Mouse (Mus musculus): ENCODE results near the gene Kpna6. TPM values are rescaled to one million over a fixed set of nuclear protein-coding genes. Genes with fewer than 3 reads are reported as not detected.

Gene Kpna6
- total and polyA plus RNA-seq, 3 experiments: 15.9 to 66.5 (median 19.6) TPM

- Histone ChIP-seq H3K9ac (ENCODE audit: control insufficient read depth, low read depth, low read length, poor library complexity, severe bottlenecking) (no peak overlapping the region), H3K27ac (ENCODE audit: control insufficient read depth, low read depth, low read length) (no peak overlapping the region), H3K4me3 (ENCODE audit: control insufficient read depth in 1 of 2, insufficient read depth in 1 of 2, low read depth in 2 of 2, low read length in 2 of 2) (no peak overlapping the region)
These were observed 55.4 kb downstream of the Kpna6 start for GRCm38 (mm10) chr4:129617121-129617641.

GRCm38 (mm10) chr4:129616631-129617030, 55.9 kb downstream of the Kpna6 start:
- Histone ChIP-seq H3K4me1 (ENCODE audit: control insufficient read depth in 1 of 2, insufficient read depth in 2 of 2, low read length in 2 of 2) (no peaks in the 10 kb centered on the region), H3K27ac (ENCODE audit: control insufficient read depth, low read depth, low read length) (no peak overlapping the region), H3K9ac (ENCODE audit: control insufficient read depth, low read depth, low read length, poor library complexity, severe bottlenecking) (no peak overlapping the region), H3K4me3 (ENCODE audit: control insufficient read depth in 1 of 2, insufficient read depth in 1 of 2, low read depth in 2 of 2, low read length in 2 of 2) (no peak overlapping the region), H3K79me2 (ENCODE audit: control insufficient read depth, insufficient read depth, low read length, poor library complexity) (peaks cover 4% of the 10 kb centered on the region; the same call in 1 of the 2 replicates), H3K27me3 (ENCODE audit: control insufficient read depth in 1 of 2, insufficient read depth in 2 of 2, low read length in 2 of 2) (no peaks in the 10 kb centered on the region), H3K36me3 (ENCODE audit: control insufficient read depth in 1 of 2, insufficient read depth in 2 of 2, low read length in 2 of 2) (no peaks in the 10 kb centered on the region; a peak in 2 of 4 replicates), H3K9me3 (replicated peaks; ENCODE audit: insufficient read depth, low read length) (no peaks in the 10 kb centered on the region)
- TF ChIP-seq USF1 (IDR thresholded peaks at IDR 0.05; ENCODE audit: low read depth, low read length) (no peak), UBTF (IDR thresholded peaks at IDR 0.05; ENCODE audit: borderline replicate concordance, insufficient read depth, low read depth, low read length) (no peak), ZC3H11A (IDR thresholded peaks at IDR 0.05; ENCODE audit: low read depth, low read length) (no peak), HCFC1 (IDR thresholded peaks at IDR 0.05; ENCODE audit: low read depth, low read length) (no peak), ELF1 (IDR thresholded peaks at IDR 0.05; ENCODE audit: low read depth, low read length) (no peak), MAZ (IDR thresholded peaks at IDR 0.05; ENCODE audit: low read depth, low read length) (no peak), MAFK (IDR thresholded peaks at IDR 0.05; ENCODE audit: borderline replicate concordance, low read depth, low read length) (no peak), POLR2AphosphoS2 (IDR thresholded peaks at IDR 0.05; ENCODE audit: low read length) (no peak), MXI1 (IDR thresholded peaks at IDR 0.05; ENCODE audit: low read depth, low read length) (no peak), SMC3 (IDR thresholded peaks at IDR 0.05; ENCODE audit: low read depth, low read length) (no peak), MYB (IDR thresholded peaks at IDR 0.05; ENCODE audit: low read depth, low read length) (no peak), POLR2A (IDR thresholded peaks at IDR 0.05; ENCODE audit: control insufficient read depth in 1 of 2, insufficient read depth in 1 of 2, low read depth in 1 of 2, low read length in 2 of 2, poor library complexity in 1 of 2) (no peak), NRF1 (IDR thresholded peaks at IDR 0.05; ENCODE audit: insufficient read depth, low read depth, low read length, poor library complexity, severe bottlenecking) (no peak), MAX (IDR thresholded peaks at IDR 0.05; ENCODE audit: low read length) (no peak)
- no peak for DNase-seq (ENCODE audit: low read depth, low spot score)

More at GRCm38 (mm10) chr4:129617121-129617641, 55.4 kb downstream of the Kpna6 start:
- H3K9me3 ChIP-seq (replicated peaks; ENCODE audit: insufficient read depth, low read length): no peaks in the 10 kb centered on the region
- H3K27me3 ChIP-seq (ENCODE audit: control insufficient read depth in 1 of 2, insufficient read depth in 2 of 2, low read length in 2 of 2): no peaks in the 10 kb centered on the region
- H3K79me2 ChIP-seq (ENCODE audit: control insufficient read depth, insufficient read depth, low read length, poor library complexity): peaks cover 4% of the 10 kb centered on the region; the same call in 1 of the 2 replicates
- no peaks in the 10 kb centered on the region; a peak in 2 of 4 replicates for H3K36me3 ChIP-seq (ENCODE audit: control insufficient read depth in 1 of 2, insufficient read depth in 2 of 2, low read length in 2 of 2)
- TF ChIP-seq RAD21 (IDR thresholded peaks at IDR 0.05; ENCODE audit: low read depth, low read length) (no peak), POLR2A (IDR thresholded peaks at IDR 0.05; ENCODE audit: control insufficient read depth in 1 of 2, insufficient read depth in 1 of 2, low read depth in 1 of 2, low read length in 2 of 2, poor library complexity in 1 of 2) (no peak), MEF2A (IDR thresholded peaks at IDR 0.05; ENCODE audit: extremely low read depth, insufficient replicate concordance, low read depth, low read length, poor library complexity, severe bottlenecking) (no peak), POLR2AphosphoS2 (IDR thresholded peaks at IDR 0.05; ENCODE audit: low read length) (0 out of 2 replicates have a peak, but pooled peaks have one; percentile 31), CHD1 (IDR thresholded peaks at IDR 0.05; ENCODE audit: low read depth, low read length) (no peak), MYB (IDR thresholded peaks at IDR 0.05; ENCODE audit: low read depth, low read length) (no peak)
- H3K4me1 ChIP-seq (ENCODE audit: control insufficient read depth in 1 of 2, insufficient read depth in 2 of 2, low read length in 2 of 2): no peaks in the 10 kb centered on the region
- no peak for DNase-seq (ENCODE audit: low read depth, low spot score)

Measured in MEL (cell line).